Comparison of ENCODE assay signal across 19 mouse cellular contexts in the genomic region with DNA sequence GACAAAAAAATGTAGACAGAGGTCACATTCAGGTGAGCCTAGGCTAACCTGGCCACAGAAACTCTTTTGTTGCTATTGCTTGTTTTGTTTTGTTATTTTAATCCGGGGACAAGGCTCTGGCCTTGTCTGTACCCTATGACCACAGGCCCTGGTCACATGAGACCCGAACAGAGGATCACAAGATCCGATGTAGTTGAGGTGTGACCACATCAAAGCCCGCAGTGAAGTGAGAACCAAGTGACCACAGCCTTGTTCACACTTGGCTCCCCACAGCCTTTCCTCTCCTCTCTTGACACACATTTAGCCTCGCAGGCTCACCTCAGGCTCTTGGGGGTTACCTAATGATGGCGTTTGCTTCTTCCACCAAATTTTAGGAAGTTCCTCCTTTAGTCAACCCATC. TPM values are rescaled to one million over a fixed set of nuclear protein-coding genes. Genes with fewer than 3 reads are reported as not detected.
"Had no signal": no experiment of that assay in that cellular context is flagged by ENCODE, and none has a peak within 500 bp of the region (broad histone marks: within the 10 kb centered on the region; RNA-seq: fewer than 3 reads in every experiment).

No protein-coding gene starts in this region.

- ATAC-seq: midbrain, embryonic 16.5 days had no signal

- H3K9me3 ChIP-seq: midbrain, embryonic 10.5 days; midbrain, embryonic 12.5 days; neural tube, embryonic 12.5 days had no signal

- H3K4me2 ChIP-seq: lung, embryonic 14.5 days; midbrain, embryonic 12.5 days; neural tube, embryonic 12.5 days had no signal

- H3K9ac ChIP-seq: lung, embryonic 14.5 days; midbrain, embryonic 12.5 days; neural tube, embryonic 12.5 days had no signal

- DNase-seq: lung, adult 18-20 months; lung, embryonic 14.5 days; lung, postnatal 10 days; midbrain, embryonic 14.5 days; right cerebral cortex, postnatal 14 days; spleen, adult 18-20 months; thymus, adult 18-20 months; thymus, postnatal 14 days; thymus, postnatal 36 days had no signal

- H3K4me1 ChIP-seq: midbrain, embryonic 10.5 days; midbrain, embryonic 12.5 days; neural tube, embryonic 12.5 days had no signal

- H3K27me3 ChIP-seq: midbrain, embryonic 12.5 days; neural tube, embryonic 12.5 days had no signal

- H3K27ac ChIP-seq: macrophage; midbrain, embryonic 10.5 days; midbrain, embryonic 12.5 days; neural tube, embryonic 12.5 days had no signal

- H3K4me3 ChIP-seq: midbrain, embryonic 10.5 days; midbrain, embryonic 12.5 days; myocyte; neural tube, embryonic 12.5 days had no signal

- H3K36me3 ChIP-seq: midbrain, embryonic 10.5 days; midbrain, embryonic 12.5 days; neural tube, embryonic 12.5 days had no signal

RNA-seq across cellular contexts. Expression of a gene that starts 52.4 kb away (rescaled TPM):
- total RNA-seq: megakaryocyte progenitor cell, adult 5-6 weeks; megakaryocyte-erythroid progenitor cell, adult 5-6 weeks had no signal
- polyA plus RNA-seq: macrophage; midbrain, embryonic 10.5 days; midbrain, embryonic 12.5 days; midbrain, embryonic 16.5 days; myocyte; neural tube, embryonic 12.5 days; small intestine, adult 2 months; thymus, postnatal 0 days had no signal
